Mouse (Mus musculus): ENCODE data around the gene Ambp.
A peak's percentile ranks its signal among the peaks of the same experiment; 100 is the strongest.

Gene Ambp

DNA sequence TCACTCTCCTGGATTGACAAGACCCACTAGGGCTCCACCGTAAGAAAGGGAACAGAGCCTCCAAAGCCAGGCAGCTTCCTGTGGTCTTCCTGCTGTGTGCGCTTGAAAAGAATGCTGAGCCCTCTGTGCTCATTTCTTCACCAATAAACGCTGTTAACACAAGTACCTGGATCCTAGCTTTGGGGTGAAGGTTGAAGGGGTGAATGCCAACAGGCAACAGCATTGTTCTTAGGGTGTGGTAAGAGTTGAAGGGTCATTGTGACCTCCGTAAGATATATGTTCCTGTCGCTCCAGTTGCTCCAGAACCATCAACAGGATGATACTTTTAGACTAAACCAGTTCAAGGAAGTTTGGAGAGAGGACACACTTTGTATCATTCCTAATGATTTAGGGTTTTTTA lies at the start of gene Ambp:
Gene Ambp (minus strand): TSS at position 101 of the 400 bp plus-strand sequence.
- DNase-seq (ENCODE audit: low spot score): no peak

DNA sequence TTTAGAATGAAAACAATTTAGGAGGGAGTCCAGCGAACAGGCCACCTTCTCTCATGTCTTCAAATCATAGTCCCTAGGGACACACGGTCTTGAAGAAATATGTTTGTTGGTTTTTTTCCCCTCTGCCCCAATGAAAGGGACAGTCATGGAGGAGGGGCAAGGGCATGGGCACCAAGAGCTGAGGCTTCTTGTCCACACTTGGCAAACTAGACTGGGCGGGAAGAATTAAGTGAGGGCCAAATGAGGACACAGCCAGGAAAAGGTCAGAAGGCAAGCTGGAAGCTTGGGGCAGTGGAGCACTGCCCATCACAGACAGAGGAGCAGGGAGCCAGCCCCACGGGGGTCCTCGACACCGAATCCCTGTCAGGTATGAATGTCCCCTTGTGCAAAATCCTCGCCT lies 49.3 kb upstream of the Ambp start:
- DNase-seq (ENCODE audit: low spot score): no peak

DNA sequence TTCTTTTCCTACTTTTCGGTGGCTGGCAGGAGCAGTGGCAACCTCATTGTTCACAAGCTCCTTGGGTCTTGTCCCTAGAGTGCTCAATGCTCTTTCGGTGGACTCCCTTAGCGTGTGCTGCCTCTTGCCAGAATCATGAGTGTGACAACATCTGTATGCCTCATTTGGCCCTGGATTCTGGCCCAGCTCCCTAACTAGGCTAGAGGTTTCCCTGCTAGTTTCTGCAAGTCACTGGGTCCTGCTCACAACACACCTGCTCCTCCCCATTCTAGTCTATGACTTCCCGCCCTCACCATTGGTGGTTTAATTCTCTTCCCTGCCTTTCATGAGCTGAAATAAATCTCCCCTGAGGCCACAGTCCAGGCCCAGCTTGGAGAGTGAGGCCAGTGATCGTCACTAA lies 44.8 kb upstream of the Ambp start:
- no peak for DNase-seq (ENCODE audit: low spot score)

DNA sequence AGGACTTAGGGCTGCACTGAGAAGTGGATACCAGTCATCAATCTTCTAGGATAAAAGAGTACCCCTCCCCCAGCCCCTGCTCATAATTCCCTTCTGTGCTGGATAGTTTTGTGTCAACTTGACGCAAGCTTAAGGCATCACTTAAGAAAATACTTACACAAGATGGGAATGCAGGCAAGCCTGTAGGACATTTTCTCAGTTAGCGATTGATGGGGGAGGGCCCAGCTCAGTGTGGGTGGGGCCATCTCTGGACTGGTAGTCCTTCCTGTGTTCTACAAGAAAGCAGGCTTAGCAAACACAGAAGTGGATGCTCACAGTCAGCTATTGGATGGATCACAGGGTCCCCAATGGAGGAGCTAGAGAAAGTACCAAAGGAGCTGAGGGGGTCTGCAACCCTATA lies 39.8 kb upstream of the Ambp start:
- DNase-seq (ENCODE audit: low spot score): no peak

DNA sequence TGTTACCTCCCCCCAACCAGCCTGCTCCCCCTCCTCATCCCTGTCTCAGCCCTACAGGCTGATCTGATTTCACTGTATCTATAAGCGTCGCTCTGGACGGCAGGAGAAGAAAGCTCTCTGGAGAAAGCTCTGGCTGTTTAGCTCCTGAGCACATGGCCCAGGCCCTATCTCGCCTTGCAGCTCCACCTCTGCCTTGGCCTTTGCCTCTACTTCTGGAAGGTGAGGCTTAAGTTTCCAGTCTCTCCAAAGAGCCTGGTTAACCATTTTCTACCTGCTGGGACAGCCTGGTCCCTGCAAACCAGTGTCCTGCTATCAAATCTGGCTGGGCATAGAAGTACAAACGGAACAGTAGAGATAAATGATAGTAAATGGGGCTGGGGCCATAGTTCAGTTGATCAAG lies 37.0 kb upstream of the Ambp start:
- DNase-seq (ENCODE audit: low spot score): no peak

DNA sequence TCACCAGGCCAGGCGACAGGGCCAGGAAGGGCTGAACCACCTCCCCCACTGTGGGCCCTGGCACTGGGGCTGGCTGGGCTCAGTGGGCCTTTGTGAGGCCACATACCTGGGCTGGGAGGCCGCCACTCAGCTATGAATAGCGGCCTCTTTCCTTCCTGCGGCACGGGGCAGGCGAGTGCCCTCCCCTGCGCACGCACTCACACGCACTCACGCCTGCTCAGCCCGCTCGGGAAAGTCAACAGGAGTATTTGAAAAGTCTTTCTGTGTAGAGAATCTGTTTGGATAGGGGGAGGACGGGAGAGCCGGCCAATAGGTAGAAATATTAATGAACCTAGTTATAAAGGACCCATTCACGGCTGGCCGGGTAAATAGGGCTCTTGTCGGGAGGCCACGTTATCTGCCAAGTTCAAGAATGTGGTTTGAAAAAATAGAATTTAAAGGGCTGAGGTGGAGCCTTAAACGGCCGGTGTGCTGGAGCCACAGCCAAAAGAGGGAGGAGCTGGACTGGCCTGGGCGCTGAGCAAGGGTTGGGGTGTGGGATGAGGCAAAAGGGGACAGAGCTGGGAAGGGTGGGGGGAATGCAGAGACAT lies 31.8 kb upstream of the Ambp start:
- DNase-seq (ENCODE audit: low spot score): peak; percentile 27

DNA sequence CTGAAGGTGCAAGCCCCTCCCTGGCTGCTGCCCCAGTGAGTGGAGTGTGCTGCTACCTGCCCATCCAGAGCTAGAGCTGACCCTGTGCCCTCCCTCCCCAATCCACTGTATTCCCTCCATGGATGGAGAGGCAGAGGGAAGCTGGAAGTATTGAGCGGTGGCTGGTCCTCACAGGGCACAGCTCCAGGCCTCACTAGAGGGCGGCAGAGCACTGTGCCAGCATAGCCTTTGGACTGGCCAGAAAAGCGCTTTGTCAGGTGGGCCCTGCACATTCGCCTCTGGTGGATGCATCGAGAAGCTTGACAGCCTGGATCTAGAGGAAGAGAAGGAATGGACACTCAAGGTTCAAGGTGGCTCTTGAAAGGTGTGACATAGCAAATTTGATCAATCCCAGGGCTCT lies 27.0 kb upstream of the Ambp start:
- peak; percentile 69 for DNase-seq (ENCODE audit: low spot score)

DNA sequence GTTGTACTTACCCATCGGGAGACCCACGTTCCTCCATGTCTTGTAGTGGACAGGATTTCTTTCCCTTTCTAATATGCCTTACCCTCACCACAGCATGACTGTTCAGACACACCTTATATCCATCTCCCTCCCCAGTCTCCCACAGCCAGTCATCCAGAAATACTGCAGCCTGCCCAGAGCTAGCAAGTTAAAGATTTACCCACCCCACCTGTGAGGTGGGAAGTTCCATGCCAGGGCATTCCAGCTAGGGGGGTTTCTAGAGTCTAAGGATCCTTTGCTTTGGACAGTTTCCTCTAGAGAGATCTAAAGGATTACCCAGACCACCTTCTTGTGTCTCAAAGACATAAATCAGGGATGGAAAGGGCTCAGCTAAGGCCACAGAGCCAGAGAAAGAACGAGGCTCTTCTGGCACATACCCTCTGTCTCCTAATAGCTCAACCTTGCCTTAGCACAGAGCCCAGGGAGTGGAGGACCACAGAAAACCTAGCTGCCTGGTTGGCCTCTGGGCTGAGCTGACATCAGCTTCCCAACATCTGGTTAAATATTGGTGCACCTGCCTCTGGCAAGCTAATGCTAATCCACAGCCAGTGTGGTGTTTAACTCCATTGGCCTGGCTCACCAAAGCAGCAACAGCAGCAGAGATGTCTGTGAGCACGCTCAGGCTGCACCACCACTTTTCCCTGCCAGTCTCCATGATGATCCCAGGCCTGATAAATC lies 17.5 kb upstream of the Ambp start, which contains the start of gene Kif12:
Gene Kif12 (minus strand): TSS at position 163 of the 717 bp plus-strand sequence.
- DNase-seq (ENCODE audit: low spot score): no peak

DNA sequence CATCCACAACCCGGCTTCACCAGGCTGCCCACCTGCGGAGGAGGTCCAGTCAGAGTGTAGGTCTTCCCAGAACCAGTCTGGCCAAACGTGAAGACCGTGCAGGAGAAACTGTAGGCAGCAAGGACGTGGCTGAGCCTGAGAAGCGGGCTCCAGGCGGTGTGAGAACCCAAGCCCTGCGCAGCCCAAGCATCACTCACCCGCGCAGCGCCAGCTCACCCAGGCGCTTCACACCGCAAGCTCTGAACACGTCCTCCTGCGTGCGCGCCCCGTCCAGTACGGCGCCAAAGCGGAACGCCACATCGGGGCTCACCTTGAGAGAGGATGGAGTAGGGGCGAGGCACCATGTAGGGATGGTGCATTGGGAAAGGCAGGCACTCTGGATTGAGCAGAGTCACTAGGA lies 16.5 kb upstream of the Ambp start:
- no peak for DNase-seq (ENCODE audit: low spot score)

DNA sequence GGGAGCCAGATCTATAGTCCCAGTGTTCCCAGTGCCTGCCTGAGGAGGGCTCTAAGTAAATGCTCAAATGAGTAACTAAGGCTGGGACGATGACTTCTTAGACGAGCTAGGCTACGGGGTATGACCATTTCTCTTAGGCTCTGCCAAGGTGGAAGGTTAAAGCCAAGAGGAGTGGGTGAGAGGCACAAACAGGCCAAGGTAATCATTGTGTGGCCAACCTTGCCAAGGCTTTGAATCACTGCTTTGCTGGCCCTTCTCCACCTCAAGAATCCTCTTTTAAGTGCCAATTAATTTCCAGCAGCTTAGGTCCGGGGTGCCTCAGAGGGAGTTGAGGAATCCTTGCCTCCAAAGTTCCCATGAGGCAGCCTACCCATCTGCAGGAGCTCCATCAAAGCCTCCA lies 15.5 kb upstream of the Ambp start:
- DNase-seq (ENCODE audit: low spot score): no peak

DNA sequence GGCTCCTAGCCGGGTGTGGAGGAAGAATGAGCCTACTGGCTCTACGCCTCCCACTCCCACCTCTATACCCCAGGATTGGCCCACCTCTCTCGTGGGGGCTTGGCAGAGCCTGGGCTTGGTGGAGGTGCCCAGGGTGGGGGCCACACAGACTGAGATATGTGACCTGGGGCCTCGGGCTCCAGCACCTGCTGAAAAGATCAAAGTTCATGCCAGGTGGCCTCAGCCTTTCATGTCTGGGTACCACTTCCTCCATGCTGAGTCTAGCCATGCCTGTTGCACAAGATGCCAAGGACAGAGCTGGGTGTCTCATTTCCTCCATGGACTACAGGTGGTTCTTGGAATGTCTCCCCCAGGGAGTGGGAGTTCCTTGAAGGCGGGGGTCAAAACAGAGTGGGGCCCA lies 11.7 kb upstream of the Ambp start:
- DNase-seq (ENCODE audit: low spot score): no peak

DNA sequence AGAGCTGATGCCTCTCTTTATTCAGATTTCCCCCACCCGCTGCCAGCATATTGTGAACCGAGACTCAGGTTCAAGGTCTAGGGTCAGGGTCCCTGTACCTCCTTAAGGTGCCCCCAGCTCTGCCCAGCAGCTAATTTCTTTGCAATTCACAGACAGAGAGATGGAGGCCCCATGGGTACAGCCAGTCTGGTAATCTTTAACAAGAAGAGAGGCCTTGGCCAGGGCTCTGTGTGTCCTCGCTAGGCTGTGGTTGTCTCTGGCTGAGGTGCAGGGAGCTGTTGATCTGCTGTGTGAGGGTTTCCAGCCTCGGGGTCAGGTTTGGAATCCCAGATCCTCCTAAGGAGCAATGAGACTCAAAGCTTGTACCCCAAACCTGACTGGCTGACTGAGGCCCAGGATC lies 11.0 kb upstream of the Ambp start:
- DNase-seq (ENCODE audit: low spot score): no peak

DNA sequence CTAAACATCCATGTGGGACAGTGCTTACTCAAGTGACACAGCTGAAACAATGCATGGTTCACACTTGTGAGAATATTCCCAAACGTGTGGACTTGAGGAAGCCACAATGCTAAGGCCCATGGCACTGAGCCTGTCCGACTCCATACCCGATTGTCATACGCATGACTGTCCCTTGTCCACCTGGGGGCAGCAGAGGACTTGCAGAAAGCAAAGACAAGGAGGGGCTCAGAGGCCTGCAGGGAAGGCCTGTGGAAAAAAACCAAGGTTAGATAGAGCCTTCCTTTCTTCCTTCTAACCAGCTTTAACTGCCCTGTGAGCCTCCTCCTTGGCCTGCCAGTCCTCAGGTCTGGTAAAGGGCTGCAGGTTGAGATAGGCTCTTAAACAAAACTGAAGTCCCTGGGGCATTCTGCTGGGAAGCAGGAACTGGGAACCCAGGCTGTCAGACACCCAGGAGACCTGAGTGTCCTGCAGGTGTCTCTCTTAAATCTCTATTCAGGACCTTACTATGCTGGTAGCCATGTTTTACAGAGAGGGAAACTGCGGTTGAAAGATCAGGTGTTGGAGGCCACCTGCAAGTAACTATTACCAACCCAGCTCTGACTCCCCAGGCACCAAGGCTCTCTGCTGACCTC lies 4.5 kb upstream of the Ambp start:
- peak; percentile 83 for DNase-seq (ENCODE audit: low spot score)

DNA sequence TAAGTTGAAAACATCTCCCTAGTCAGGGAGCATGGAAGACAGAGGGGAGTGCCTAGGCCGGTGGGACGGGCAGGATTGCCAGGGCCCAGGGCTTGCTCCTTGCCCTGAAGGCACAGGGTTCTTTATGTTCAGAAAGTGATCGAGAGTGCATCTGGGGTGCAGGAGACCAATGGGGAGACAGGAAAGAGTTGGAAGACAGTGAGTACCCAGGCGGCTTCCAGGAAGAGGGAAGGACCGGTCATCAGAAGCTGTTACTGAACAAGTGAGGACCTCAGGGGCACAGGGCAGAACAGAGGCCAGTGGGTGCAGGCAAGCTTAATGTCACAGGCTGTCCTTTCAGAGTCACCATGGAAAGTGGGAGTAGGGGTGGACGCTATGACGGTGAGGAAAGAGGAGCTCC lies 3.6 kb upstream of the Ambp start:
- no peak for DNase-seq (ENCODE audit: low spot score)

DNA sequence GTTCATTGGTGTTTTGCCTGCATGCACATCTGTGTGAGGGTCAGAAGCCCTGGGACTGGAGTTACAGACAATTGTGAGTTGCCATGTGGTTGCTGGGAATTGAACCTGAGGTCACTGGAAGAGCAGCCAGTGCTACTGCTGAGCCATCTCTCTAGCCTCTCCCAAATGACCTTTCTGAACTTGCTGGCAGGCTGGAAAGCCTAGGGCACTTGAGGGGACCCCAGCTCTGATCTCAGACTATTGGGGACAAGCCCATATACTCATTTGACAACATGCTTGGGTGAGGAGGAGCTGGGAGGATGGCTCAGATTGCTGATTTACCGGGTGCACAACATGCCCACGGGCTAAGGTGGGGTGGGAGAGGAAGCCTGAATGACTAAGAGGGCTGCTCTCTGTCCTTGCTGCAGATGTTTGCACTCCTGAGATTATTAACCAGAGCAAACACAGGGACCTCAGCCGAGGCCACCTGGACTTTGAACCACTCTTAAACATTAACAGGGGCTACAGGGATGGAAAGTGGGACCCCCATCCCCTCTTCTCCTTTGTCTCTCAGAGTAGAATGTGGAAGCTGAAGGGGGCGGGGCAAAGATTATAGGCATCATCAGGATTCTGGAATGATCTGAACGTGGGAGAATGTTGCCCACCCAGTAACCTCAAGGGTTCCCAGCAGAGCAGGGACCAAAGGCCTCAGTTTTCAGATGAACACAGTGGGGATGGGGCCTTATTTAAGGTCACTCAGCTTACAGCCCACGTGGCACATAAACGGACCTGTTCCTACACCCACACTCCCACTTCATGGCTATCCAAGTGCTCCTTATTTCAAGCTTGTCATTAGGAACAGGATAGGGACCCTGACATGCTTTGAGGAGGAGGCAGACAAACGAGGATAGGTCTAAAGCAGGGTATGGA lies 2.4 kb upstream of the Ambp start:
- DNase-seq (ENCODE audit: low spot score): no peak

DNA sequence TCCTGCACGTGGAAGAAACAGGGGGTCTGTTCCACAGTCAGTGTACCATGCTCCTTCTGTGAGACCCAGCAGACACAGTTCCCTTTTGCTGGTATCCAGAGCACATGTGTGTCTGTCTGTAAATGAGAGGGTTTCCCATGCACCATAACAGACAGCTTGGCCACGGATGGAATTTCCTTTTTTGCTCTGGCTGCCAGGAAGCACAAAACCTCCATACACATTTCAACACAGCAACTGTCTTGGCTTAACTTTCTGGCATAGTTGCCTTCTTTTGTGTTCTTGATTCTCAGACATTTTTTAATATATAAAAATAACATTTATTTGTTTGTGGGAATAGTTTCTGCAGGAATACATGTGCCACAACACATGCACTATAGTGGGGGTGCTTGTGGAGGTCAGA lies 997 bp upstream of the Ambp start:
- no peak for DNase-seq (ENCODE audit: low spot score)

DNA sequence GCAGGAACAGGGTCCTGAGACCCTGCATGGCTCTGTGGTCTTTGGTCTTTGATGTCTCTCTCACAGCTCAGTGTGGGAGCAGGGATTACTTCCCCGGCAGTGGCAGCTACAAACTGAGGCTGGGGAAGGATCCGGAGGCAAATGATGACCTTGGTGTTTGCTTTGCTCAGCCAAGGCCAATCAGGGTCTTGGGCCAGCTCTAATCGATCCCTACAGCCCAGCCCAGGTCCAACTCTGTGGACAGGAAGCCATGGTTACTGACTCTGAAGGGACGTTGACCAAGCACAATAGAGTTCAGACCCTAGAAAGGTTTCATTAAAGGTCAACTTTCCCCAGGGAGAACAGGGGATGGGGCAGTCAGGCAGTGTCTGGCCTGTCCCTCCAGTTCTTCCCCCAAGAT lies 571 bp downstream of the Ambp start:
- DNase-seq (ENCODE audit: low spot score): no peak

DNA sequence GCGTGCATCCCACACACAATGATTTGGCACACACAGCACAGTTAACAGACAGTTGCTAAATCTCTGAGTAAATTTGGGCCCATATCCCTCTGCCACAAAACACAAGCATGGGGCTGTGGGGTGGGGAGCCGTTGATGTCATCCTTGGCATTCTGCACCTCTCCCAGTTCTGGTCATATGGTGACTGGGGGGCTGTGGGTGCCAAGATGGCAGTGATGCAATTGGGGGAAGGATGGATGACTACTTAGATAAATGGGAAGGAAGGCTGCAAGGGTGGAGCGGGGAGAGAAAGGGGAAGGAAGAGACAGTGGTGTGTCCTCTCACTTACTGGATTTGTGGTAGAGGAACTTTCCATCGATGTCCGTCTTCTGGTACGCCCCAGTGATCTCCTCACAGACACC lies 3.5 kb downstream of the Ambp start:
- DNase-seq (ENCODE audit: low spot score): no peak

DNA sequence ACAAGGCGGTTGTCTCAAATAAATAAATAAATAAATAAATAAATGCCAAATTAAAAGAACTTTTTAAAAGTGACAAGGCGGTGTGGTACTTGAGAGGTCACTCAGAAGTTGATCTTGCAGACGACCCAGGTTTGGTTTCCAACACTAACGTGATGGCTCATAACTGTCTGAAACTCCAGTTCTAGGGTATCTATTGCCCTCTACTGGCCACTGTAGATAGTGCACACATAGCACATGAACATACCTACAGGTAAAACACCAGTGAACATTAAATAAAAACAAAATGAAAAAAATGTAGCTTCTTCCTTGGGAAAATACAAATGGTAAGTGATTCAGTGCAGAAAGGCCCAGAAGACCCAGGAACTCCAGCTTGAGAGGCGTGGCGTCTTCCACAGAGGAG lies 7.3 kb downstream of the Ambp start:
- no peak for DNase-seq (ENCODE audit: low spot score)

DNA sequence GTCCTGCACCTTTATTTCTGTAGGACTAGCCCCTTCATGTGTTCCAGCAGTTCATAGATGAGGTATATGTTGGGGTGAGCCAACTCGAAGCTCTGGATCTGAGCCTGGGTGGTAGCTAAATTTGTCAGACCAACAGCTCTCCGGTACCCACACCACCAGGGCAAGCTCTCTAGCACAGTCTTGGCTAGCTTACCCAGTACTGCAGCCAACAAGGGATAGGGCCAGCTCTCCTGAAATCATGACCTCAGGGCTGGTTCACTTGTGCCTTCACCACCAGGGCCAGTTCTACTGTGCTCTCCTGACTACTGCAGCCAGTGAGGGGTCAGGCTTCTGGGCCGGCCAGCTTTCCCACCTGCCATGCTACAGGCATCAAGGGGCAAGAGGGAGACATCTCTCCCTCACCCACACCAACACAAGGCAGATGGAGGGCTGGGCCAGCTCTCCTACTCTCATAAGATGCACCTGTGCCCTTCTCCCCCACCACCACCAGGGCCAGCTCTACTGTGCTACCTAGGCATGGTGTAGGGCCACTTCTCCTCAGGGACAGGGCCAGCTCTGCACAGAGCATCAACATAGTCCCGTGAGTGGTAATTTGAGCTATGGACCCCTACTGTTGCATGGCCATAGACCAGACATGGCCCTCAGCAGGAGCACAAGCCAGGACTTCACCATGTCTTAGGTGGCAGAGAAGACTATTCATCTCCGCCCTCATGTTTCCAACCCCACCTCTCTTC lies 24.5 kb downstream of the Ambp start:
- DNase-seq (ENCODE audit: low spot score): no peak

DNA sequence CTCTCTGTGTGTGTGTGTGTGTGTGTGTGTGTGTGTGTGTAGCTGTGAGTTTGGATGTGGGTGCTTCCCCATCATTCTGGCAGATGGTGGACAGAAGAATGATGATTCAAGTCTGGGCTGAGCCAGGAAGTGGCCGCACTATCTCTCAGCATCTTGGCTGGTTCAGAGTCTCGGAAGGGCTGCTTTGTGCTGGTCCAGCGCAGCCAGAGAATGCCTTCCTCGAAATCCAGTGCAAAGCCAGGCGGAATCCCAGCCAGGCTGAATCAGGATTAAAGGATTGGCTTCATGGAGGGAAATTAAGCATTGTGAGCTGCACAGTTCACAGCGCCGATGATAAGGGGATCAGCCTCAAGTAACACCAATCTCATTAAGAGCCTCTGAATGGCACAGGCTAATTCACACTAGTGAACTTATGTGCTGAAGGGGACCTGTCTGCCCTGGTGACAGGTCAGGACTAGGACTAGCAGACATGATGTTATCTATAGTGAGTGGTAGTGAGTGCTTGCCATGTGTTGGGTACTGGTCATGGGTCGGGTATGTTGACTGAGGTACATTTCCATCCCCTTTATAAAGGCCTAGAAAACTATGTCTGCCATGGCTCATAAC lies 29.6 kb downstream of the Ambp start:
- DNase-seq (ENCODE audit: low spot score): no peak

Measured in ovary, postnatal 36 days (tissue).